Mouse (Mus musculus): ENCODE results near the gene Hdac1. TPM values are rescaled to one million over a fixed set of nuclear protein-coding genes. Genes with fewer than 3 reads are reported as not detected.
A peak's percentile ranks its signal among the peaks of the same experiment; 100 is the strongest.

The Hdac1 gene
- polyA plus RNA-seq, 1 experiment from 2014 or later, result 265 TPM

GRCm38 (mm10) chr4:129525889-129526288 lies 16.6 kb downstream of the Hdac1 start:
- ATAC-seq (ENCODE audit: low FRiP score, low TSS enrichment), result no peak
- Histone ChIP-seq H3K4me2 (replicated peaks; ENCODE audit: low read depth, low read length) (no peak overlapping the region), H3K27ac (ENCODE audit: low read depth, low read length) (no peak overlapping the region), H3K9me3 (ENCODE audit: control insufficient read depth, low read length) (no peaks in the 10 kb centered on the region), H3K36me3 (ENCODE audit: control insufficient read depth, insufficient read depth, low read length) (peaks cover 87% of the 10 kb centered on the region), H3K27me3 (ENCODE audit: control insufficient read depth, insufficient read depth, low read length) (no peaks in the 10 kb centered on the region), H3K4me3 (ENCODE audit: low read length) (no peak overlapping the region), H3K4me1 (ENCODE audit: control insufficient read depth, insufficient read depth, low read length) (no peaks in the 10 kb centered on the region), H3K9ac (ENCODE audit: low read depth, low read length) (no peak overlapping the region)
- WGBS, result 52% methylated on average over 3 of the region's 3 CpGs

- Histone ChIP-seq H3K9ac (ENCODE audit: low read depth, low read length) (no peak overlapping the region), H3K36me3 (ENCODE audit: control insufficient read depth, insufficient read depth, low read length) (peaks cover 86% of the 10 kb centered on the region), H3K4me1 (ENCODE audit: control insufficient read depth, insufficient read depth, low read length) (no peaks in the 10 kb centered on the region), H3K27ac (ENCODE audit: low read depth, low read length) (no peak overlapping the region), H3K4me3 (ENCODE audit: low read length) (no peak overlapping the region), H3K9me3 (ENCODE audit: control insufficient read depth, low read length) (no peaks in the 10 kb centered on the region), H3K4me2 (replicated peaks; ENCODE audit: low read depth, low read length) (no peak overlapping the region), H3K27me3 (ENCODE audit: control insufficient read depth, insufficient read depth, low read length) (no peaks in the 10 kb centered on the region)
- WGBS, result 89% methylated on average over 5 of the region's 5 CpGs
- no peak for ATAC-seq (ENCODE audit: low FRiP score, low TSS enrichment)
Measured at GRCm38 (mm10) chr4:129525338-129525737, 17.2 kb downstream of the Hdac1 start.

GRCm38 (mm10) chr4:129518519-129518918 lies 24.0 kb downstream of the Hdac1 start:
- WGBS, result 83% methylated on average over 6 of the region's 8 CpGs
- Histone ChIP-seq H3K27ac (ENCODE audit: low read depth, low read length) (no peak overlapping the region), H3K4me1 (ENCODE audit: control insufficient read depth, insufficient read depth, low read length) (peaks cover 2% of the 10 kb centered on the region), H3K36me3 (ENCODE audit: control insufficient read depth, insufficient read depth, low read length) (peaks cover 77% of the 10 kb centered on the region), H3K4me3 (ENCODE audit: low read length) (no peak overlapping the region), H3K9me3 (ENCODE audit: control insufficient read depth, low read length) (no peaks in the 10 kb centered on the region), H3K9ac (ENCODE audit: low read depth, low read length) (no peak overlapping the region), H3K4me2 (replicated peaks; ENCODE audit: low read depth, low read length) (no peak overlapping the region), H3K27me3 (ENCODE audit: control insufficient read depth, insufficient read depth, low read length) (no peaks in the 10 kb centered on the region)
- no peak for ATAC-seq (ENCODE audit: low FRiP score, low TSS enrichment)

GRCm38 (mm10) chr4:129516925-129517324 lies 25.6 kb downstream of the Hdac1 start:
- Histone ChIP-seq H3K27ac (ENCODE audit: low read depth, low read length) (peak overlapping the region; percentile 69; the same call in 1 of the 2 replicates), H3K36me3 (ENCODE audit: control insufficient read depth, insufficient read depth, low read length) (peaks cover 61% of the 10 kb centered on the region), H3K9me3 (ENCODE audit: control insufficient read depth, low read length) (no peaks in the 10 kb centered on the region), H3K4me3 (ENCODE audit: low read length) (no peak overlapping the region), H3K4me1 (ENCODE audit: control insufficient read depth, insufficient read depth, low read length) (peaks cover 6% of the 10 kb centered on the region), H3K4me2 (replicated peaks; ENCODE audit: low read depth, low read length) (no peak overlapping the region; the same call in 1 of the 2 replicates), H3K27me3 (ENCODE audit: control insufficient read depth, insufficient read depth, low read length) (no peaks in the 10 kb centered on the region), H3K9ac (ENCODE audit: low read depth, low read length) (no peak overlapping the region)
- WGBS, result 43% methylated on average over 2 of the region's 2 CpGs
- ATAC-seq (ENCODE audit: low FRiP score, low TSS enrichment), result no peak

GRCm38 (mm10) chr4:129514300-129514898 lies 28.1 kb downstream of the Hdac1 start:
- H3K27me3 ChIP-seq (ENCODE audit: control insufficient read depth, insufficient read depth, low read length), result no peaks in the 10 kb centered on the region
- H3K9me3 ChIP-seq (ENCODE audit: control insufficient read depth, low read length), result no peaks in the 10 kb centered on the region
- H3K36me3 ChIP-seq (ENCODE audit: control insufficient read depth, insufficient read depth, low read length), result peaks cover 38% of the 10 kb centered on the region
- 0% methylated on average over 32 of the region's 35 CpGs for WGBS
- H3K4me3 ChIP-seq (ENCODE audit: low read length), result peak overlapping the region; percentile 100
- ATAC-seq (ENCODE audit: low FRiP score, low TSS enrichment), result peak; percentile 47
- peak overlapping the region; percentile 97 for H3K27ac ChIP-seq (ENCODE audit: low read depth, low read length)
- H3K4me1 ChIP-seq (ENCODE audit: control insufficient read depth, insufficient read depth, low read length), result peaks cover 6% of the 10 kb centered on the region
- peak overlapping the region; percentile 100 for H3K9ac ChIP-seq (ENCODE audit: low read depth, low read length)
- peak overlapping the region; percentile 77 for H3K4me2 ChIP-seq (replicated peaks; ENCODE audit: low read depth, low read length)

GRCm38 (mm10) chr4:129513891-129514290 lies 28.6 kb downstream of the Hdac1 start:
- peak; percentile 21 for ATAC-seq (ENCODE audit: low FRiP score, low TSS enrichment)
- Histone ChIP-seq H3K4me2 (replicated peaks; ENCODE audit: low read depth, low read length) (peak overlapping the region; percentile 77), H3K4me3 (ENCODE audit: low read length) (peak overlapping the region; percentile 100), H3K4me1 (ENCODE audit: control insufficient read depth, insufficient read depth, low read length) (peaks cover 6% of the 10 kb centered on the region), H3K9ac (ENCODE audit: low read depth, low read length) (peak overlapping the region; percentile 100), H3K36me3 (ENCODE audit: control insufficient read depth, insufficient read depth, low read length) (peaks cover 35% of the 10 kb centered on the region), H3K27me3 (ENCODE audit: control insufficient read depth, insufficient read depth, low read length) (no peaks in the 10 kb centered on the region), H3K9me3 (ENCODE audit: control insufficient read depth, low read length) (no peaks in the 10 kb centered on the region), H3K27ac (ENCODE audit: low read depth, low read length) (peak overlapping the region; percentile 97)
- WGBS, result 0% methylated on average over 41 of the region's 57 CpGs

GRCm38 (mm10) chr4:129513086-129513767 lies 29.3 kb downstream of the Hdac1 start, which contains the start of gene Marcksl1:
Gene Marcksl1, plus strand, starts transcription at chr4:129513581.
- Histone ChIP-seq H3K4me3 (ENCODE audit: low read length) (peak within 1 kb of the TSS; percentile 100), H3K27ac (ENCODE audit: low read depth, low read length) (peak within 1 kb of the TSS; percentile 97), H3K4me1 (ENCODE audit: control insufficient read depth, insufficient read depth, low read length) (peaks cover 10% of the 10 kb centered on the region), H3K36me3 (ENCODE audit: control insufficient read depth, insufficient read depth, low read length) (peaks cover 29% of the 10 kb centered on the region), H3K4me2 (replicated peaks; ENCODE audit: low read depth, low read length) (peak within 1 kb of the TSS; percentile 77), H3K9me3 (ENCODE audit: control insufficient read depth, low read length) (no peaks in the 10 kb centered on the region), H3K27me3 (ENCODE audit: control insufficient read depth, insufficient read depth, low read length) (no peaks in the 10 kb centered on the region), H3K9ac (ENCODE audit: low read depth, low read length) (peak within 1 kb of the TSS; percentile 100)
- peak; percentile 85 for ATAC-seq (ENCODE audit: low FRiP score, low TSS enrichment)
- 3% methylated on average over 46 of the region's 47 CpGs for WGBS

- no peaks in the 10 kb centered on the region for H3K9me3 ChIP-seq (ENCODE audit: control insufficient read depth, low read length)
- no peak overlapping the region for H3K27ac ChIP-seq (ENCODE audit: low read depth, low read length)
- H3K36me3 ChIP-seq (ENCODE audit: control insufficient read depth, insufficient read depth, low read length), result peaks cover 12% of the 10 kb centered on the region
- no peak overlapping the region for H3K4me2 ChIP-seq (replicated peaks; ENCODE audit: low read depth, low read length)
- ATAC-seq (ENCODE audit: low FRiP score, low TSS enrichment), result no peak
- 48% methylated on average over 6 of the region's 6 CpGs for WGBS
- H3K9ac ChIP-seq (ENCODE audit: low read depth, low read length), result no peak overlapping the region
- H3K27me3 ChIP-seq (ENCODE audit: control insufficient read depth, insufficient read depth, low read length), result no peaks in the 10 kb centered on the region
- no peak overlapping the region for H3K4me3 ChIP-seq (ENCODE audit: low read length)
- H3K4me1 ChIP-seq (ENCODE audit: control insufficient read depth, insufficient read depth, low read length), result peaks cover 10% of the 10 kb centered on the region
Measured at GRCm38 (mm10) chr4:129511413-129512096, 31.0 kb downstream of the Hdac1 start.
